Comparison of ENCODE assay signal across 10 mouse cellular contexts in genomic region chr7:101503803-101504202, GRCm38 (mm10).
DNase-seq lines count a peak whose midpoint lies in the region; ATAC-seq and TF ChIP-seq lines count a peak whose summit lies in the region.
"Had no signal": no experiment of that assay in that cellular context is flagged by ENCODE, and none has a peak within 500 bp of the region (broad histone marks: within the 10 kb centered on the region; RNA-seq: fewer than 3 reads in every experiment).

No protein-coding gene starts in this region.

- 0 out of 2 replicates have a peak, but pooled peaks cover 8% of the 10 kb centered on the region for H3K4me1 ChIP-seq in embryonic facial prominence, embryonic 14.5 days (ENCODE audit: control insufficient read depth, insufficient read depth, low read length)
- H3K4me1 ChIP-seq in forebrain, postnatal 0 days (ENCODE audit: insufficient read depth): no peaks in the 10 kb centered on the region

- peaks cover 17% of the 10 kb centered on the region for H3K27me3 ChIP-seq in embryonic facial prominence, embryonic 14.5 days (replicated peaks; ENCODE audit: control insufficient read depth, insufficient read depth, low read length)
- H3K27me3 ChIP-seq in forebrain, postnatal 0 days (ENCODE audit: insufficient read depth, low read length): no peaks in the 10 kb centered on the region

- DNase-seq in left cerebral cortex, adult 2 months (ENCODE audit: extremely low spot score in 1 of 2, low spot score in 2 of 2): no peak
- no peak for DNase-seq in left cerebral cortex, postnatal 25 days (ENCODE audit: low spot score in 2 of 2)
- no peak for DNase-seq in embryonic facial prominence, embryonic 14.5 days (ENCODE audit: low spot score)
- no peak for DNase-seq in forebrain, postnatal 0 days
- DNase-seq in retina, postnatal 1 day: no peak
- no peak for DNase-seq in ovary, postnatal 36 days (ENCODE audit: low spot score)

- intact Hi-C loops in left cerebral cortex, adult 2 months (cut with DNase I): loop anchor here (1.0 kb wide), 1 partner anchor 54 kb away; no protein-coding TSS in a partner anchor
- intact Hi-C loops in left cerebral cortex, postnatal 25 days (cut with DNase I): loop anchor here (1.0 to 5.0 kb wide), 3 partner anchors 54 to 92 kb away; partner anchors contain the start of gene Gm45837

- peak overlapping the region; percentile 61; the same call in 1 of the 2 replicates for H3K27ac ChIP-seq in left cerebral cortex, adult 2 months
- no peak overlapping the region for H3K27ac ChIP-seq in embryonic facial prominence, embryonic 14.5 days (replicated peaks; ENCODE audit: low read depth, low read length)
- no peak overlapping the region for H3K27ac ChIP-seq in forebrain, postnatal 0 days (ENCODE audit: low read depth, low read length)
- H3K27ac ChIP-seq: midbrain, embryonic 12.5 days had no signal

- WGBS in embryonic facial prominence, embryonic 14.5 days: 34% methylated on average over 7 of the region's 7 CpGs
- WGBS in forebrain, postnatal 0 days: 50% methylated on average over 7 of the region's 7 CpGs

- no peak for TF ChIP-seq CTCF in left cerebral cortex, adult 2 months (IDR thresholded peaks at IDR 0.05)
- TF ChIP-seq CTCF in forebrain, postnatal 0 days (IDR thresholded peaks at IDR 0.05; ENCODE audit: low read depth): no peak

- no peak overlapping the region for H3K4me3 ChIP-seq in left cerebral cortex, adult 2 months
- H3K4me3 ChIP-seq in embryonic facial prominence, embryonic 14.5 days (ENCODE audit: low read depth, low read length): no peak overlapping the region
- no peak overlapping the region for H3K4me3 ChIP-seq in forebrain, postnatal 0 days (ENCODE audit: low read depth, low read length)

- 0 out of 2 replicates have a peak, but pooled peaks cover 2% of the 10 kb centered on the region for H3K9me3 ChIP-seq in embryonic facial prominence, embryonic 14.5 days (ENCODE audit: control insufficient read depth, low read length)
- H3K9me3 ChIP-seq in forebrain, postnatal 0 days (ENCODE audit: low read length): no peaks in the 10 kb centered on the region

- no peak overlapping the region for H3K9ac ChIP-seq in embryonic facial prominence, embryonic 14.5 days (ENCODE audit: low read depth, low read length)
- no peak overlapping the region for H3K9ac ChIP-seq in forebrain, postnatal 0 days
- H3K9ac ChIP-seq: lung, embryonic 14.5 days had no signal

- peak; percentile 84 for ATAC-seq in CD4-positive, CD25-positive, alpha-beta regulatory T cell, adult 4 months
- ATAC-seq in embryonic facial prominence, embryonic 14.5 days (ENCODE audit: low read depth): no peak
- ATAC-seq in megakaryocyte progenitor cell, adult 5-6 weeks (replicated peaks; ENCODE audit: poor library complexity): peak; percentile 38
- ATAC-seq in forebrain, postnatal 0 days: no peak

- H3K4me2 ChIP-seq in embryonic facial prominence, embryonic 14.5 days (ENCODE audit: low read depth, low read length): peak overlapping the region; percentile 53; the same call in 1 of the 2 replicates
- H3K4me2 ChIP-seq in forebrain, postnatal 0 days (ENCODE audit: low read depth): no peak overlapping the region

- no peaks in the 10 kb centered on the region for H3K36me3 ChIP-seq in embryonic facial prominence, embryonic 14.5 days (ENCODE audit: control insufficient read depth, insufficient read depth, low read length)
- peaks cover 38% of the 10 kb centered on the region for H3K36me3 ChIP-seq in forebrain, postnatal 0 days (ENCODE audit: insufficient read depth)
- H3K36me3 ChIP-seq: midbrain, embryonic 12.5 days had no signal

Comparison
In these comparisons a context has a peak if more than half of its experiments do, and no peak if none do; other contexts are left out.
1. ATAC-seq: peak in CD4-positive, CD25-positive, alpha-beta regulatory T cell, adult 4 months (single experiment) and megakaryocyte progenitor cell, adult 5-6 weeks (single experiment); none in embryonic facial prominence, embryonic 14.5 days (single experiment) and forebrain, postnatal 0 days (single experiment).